Mouse (Mus musculus): Measurements from ENCODE around the gene Krt20. TPM values are rescaled to one million over a fixed set of nuclear protein-coding genes. Genes with fewer than 3 reads are reported as not detected.

The Krt20 gene
- polyA plus RNA-seq, 1 experiment from 2014 or later, result 0.14 TPM

Other genes with a start within 250 kb of the Krt20 start
- gene Smarce1, start 207.1 kb downstream of the Krt20 start, polyA plus RNA-seq (2015; fragmentation: Nextera tagmentation; extraction: Ambion mirVana), result 253 and 266 TPM in 2 replicates
- 7.7 and 8.9 TPM in 2 replicates for gene Krt222, start 194.1 kb downstream of the Krt20 start, polyA plus RNA-seq (2015; fragmentation: Nextera tagmentation; extraction: Ambion mirVana)
- gene Krt24, start 152.9 kb downstream of the Krt20 start, polyA plus RNA-seq (2015; fragmentation: Nextera tagmentation; extraction: Ambion mirVana), result 0.13 TPM in 1 of 2 replicates, not detected in the other
- 0.81 and 0.96 TPM in 2 replicates for gene Krt25, start 115.2 kb downstream of the Krt20 start, polyA plus RNA-seq (2015; fragmentation: Nextera tagmentation; extraction: Ambion mirVana)
- gene Krt26, start 100.2 kb downstream of the Krt20 start, polyA plus RNA-seq (2015; fragmentation: Nextera tagmentation; extraction: Ambion mirVana), result 0.25 and 0.26 TPM in 2 replicates
- 0.16 TPM in 1 of 2 replicates, not detected in the other for gene Krt27, start 87.0 kb downstream of the Krt20 start, polyA plus RNA-seq (2015; fragmentation: Nextera tagmentation; extraction: Ambion mirVana)
- 0.54 and 0.65 TPM in 2 replicates for gene Krt28, start 63.2 kb downstream of the Krt20 start, polyA plus RNA-seq (2015; fragmentation: Nextera tagmentation; extraction: Ambion mirVana)
- 29.6 and 30.6 TPM in 2 replicates for gene Krt10, start 48.8 kb downstream of the Krt20 start, polyA plus RNA-seq (2015; fragmentation: Nextera tagmentation; extraction: Ambion mirVana)
- gene Krt12, start 15.9 kb downstream of the Krt20 start, polyA plus RNA-seq (2015; fragmentation: Nextera tagmentation; extraction: Ambion mirVana), result 0.30 TPM in 1 of 2 replicates, not detected in the other
- 0.20 and 0.31 TPM in 2 replicates for gene Krt23, start 55.0 kb upstream of the Krt20 start, polyA plus RNA-seq (2015; fragmentation: Nextera tagmentation; extraction: Ambion mirVana)
- not detected in 2 replicates for gene Krt39, start 83.2 kb upstream of the Krt20 start, polyA plus RNA-seq (2015; fragmentation: Nextera tagmentation; extraction: Ambion mirVana)
- gene Krt40, start 105.0 kb upstream of the Krt20 start, polyA plus RNA-seq (2015; fragmentation: Nextera tagmentation; extraction: Ambion mirVana), result not detected in 2 replicates
- gene Krtap3-3, start 112.7 kb upstream of the Krt20 start, polyA plus RNA-seq (2015; fragmentation: Nextera tagmentation; extraction: Ambion mirVana), result not detected in 2 replicates
- not detected in 2 replicates for gene Krtap3-2, start 118.7 kb upstream of the Krt20 start, polyA plus RNA-seq (2015; fragmentation: Nextera tagmentation; extraction: Ambion mirVana)
- gene Gm11939, start 121.3 kb upstream of the Krt20 start, polyA plus RNA-seq (2015; fragmentation: Nextera tagmentation; extraction: Ambion mirVana), result not detected in 2 replicates
- not detected in 2 replicates for gene Krtap3-1, start 128.5 kb upstream of the Krt20 start, polyA plus RNA-seq (2015; fragmentation: Nextera tagmentation; extraction: Ambion mirVana)
- not detected in 2 replicates for gene Krtap1-5, start 142.9 kb upstream of the Krt20 start, polyA plus RNA-seq (2015; fragmentation: Nextera tagmentation; extraction: Ambion mirVana)
- not detected in 2 replicates for gene Krtap1-4, start 145.5 kb upstream of the Krt20 start, polyA plus RNA-seq (2015; fragmentation: Nextera tagmentation; extraction: Ambion mirVana)
- gene Krtap1-3, start 153.2 kb upstream of the Krt20 start, polyA plus RNA-seq (2015; fragmentation: Nextera tagmentation; extraction: Ambion mirVana), result not detected in 2 replicates
- gene Krtap9-3, start 160.0 kb upstream of the Krt20 start, polyA plus RNA-seq (2015; fragmentation: Nextera tagmentation; extraction: Ambion mirVana), result not detected in 2 replicates
- gene Gm11938, start 165.2 kb upstream of the Krt20 start, polyA plus RNA-seq (2015; fragmentation: Nextera tagmentation; extraction: Ambion mirVana), result not detected in 2 replicates
- gene Gm11937, start 172.0 kb upstream of the Krt20 start, polyA plus RNA-seq (2015; fragmentation: Nextera tagmentation; extraction: Ambion mirVana), result not detected in 2 replicates
- not detected in 2 replicates for gene Krtap2-4, start 176.7 kb upstream of the Krt20 start, polyA plus RNA-seq (2015; fragmentation: Nextera tagmentation; extraction: Ambion mirVana)
- gene Gm11562, start 182.3 kb upstream of the Krt20 start, polyA plus RNA-seq (2015; fragmentation: Nextera tagmentation; extraction: Ambion mirVana), result not detected in 2 replicates
- not detected in 2 replicates for gene Krtap4-1, start 190.1 kb upstream of the Krt20 start, polyA plus RNA-seq (2015; fragmentation: Nextera tagmentation; extraction: Ambion mirVana)
- not detected in 2 replicates for gene Krtap4-2, start 196.9 kb upstream of the Krt20 start, polyA plus RNA-seq (2015; fragmentation: Nextera tagmentation; extraction: Ambion mirVana)
- not detected in 2 replicates for gene Krtap4-7, start 205.9 kb upstream of the Krt20 start, polyA plus RNA-seq (2015; fragmentation: Nextera tagmentation; extraction: Ambion mirVana)
- not detected in 2 replicates for gene Gm11555, start 212.1 kb upstream of the Krt20 start, polyA plus RNA-seq (2015; fragmentation: Nextera tagmentation; extraction: Ambion mirVana)
- gene Gm11563, start 220.8 kb upstream of the Krt20 start, polyA plus RNA-seq (2015; fragmentation: Nextera tagmentation; extraction: Ambion mirVana), result not detected in 2 replicates
- not detected in 2 replicates for gene Krtap4-6, start 227.8 kb upstream of the Krt20 start, polyA plus RNA-seq (2015; fragmentation: Nextera tagmentation; extraction: Ambion mirVana)

Measured in hindbrain, embryonic 15.5 days (tissue).